Mouse (Mus musculus) liver, postnatal 0 days (tissue): ENCODE measurements at regions not wholly inside any gene's neighbourhood (a gene's known extent, or its start where the extent isn't known, plus 50 kb on each side); places are given as distances from the start of the nearest gene placed in this dataset.

Source experiments
- CTCF ChIP-seq: sonication (generic); IDR thresholded peaks from 2 replicates; pipeline ENCODE4 v1.5.1; 2016; ENCODE audit warnings: antibody characterized with exemption, low read depth
- EP300 ChIP-seq: IDR thresholded peaks from 2 replicates; pipeline ENCODE4 v1.6.1; 2016; ENCODE audit warnings: antibody characterized with exemption, low read depth, mild to moderate bottlenecking

DNA sequence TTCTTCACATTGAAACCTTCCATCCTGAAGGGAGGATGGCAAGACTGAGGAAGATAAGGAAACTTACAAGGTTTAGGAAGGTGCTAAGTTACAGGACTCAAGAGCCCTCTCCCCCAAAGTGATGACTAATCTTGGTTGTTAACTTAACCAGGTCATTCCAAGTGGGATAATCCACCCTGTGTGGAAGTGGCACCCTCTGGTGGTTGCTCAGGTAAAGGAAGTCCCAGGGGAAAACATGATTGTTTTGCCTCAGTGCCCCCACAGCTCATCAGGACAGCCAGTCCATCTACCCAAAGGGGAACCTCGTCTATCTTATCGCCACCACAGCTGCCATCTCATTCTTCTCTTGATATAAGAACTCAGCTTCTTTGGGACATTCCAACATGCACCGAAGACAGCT is 244.6 kb upstream of the Npvf start:
- TF ChIP-seq CTCF = peak; percentile 60
- TF ChIP-seq EP300 = no peak
